Mouse (Mus musculus) kidney, embryonic 14.5 days (tissue): ENCODE data around the gene Ybx1. TPM values are rescaled to one million over a fixed set of nuclear protein-coding genes. Genes with fewer than 3 reads are reported as not detected.

Source experiments
- ATAC-seq: fragments of 200-750 bp; cut with Nextera tagmentation; 2 replicates; pipeline ENCODE4 v1.8.0; 2017; ENCODE audit warnings: moderate number of reproducible peaks, mild to moderate bottlenecking, moderate TSS enrichment, moderate library complexity; ENCODE audit not compliant: low FRiP score, low TSS enrichment
- H3K27ac ChIP-seq: fragments of 300-500 bp; sonication (generic); 2 replicates; pipeline ENCODE4 v1.5.1; 2014; ENCODE audit warnings: low read depth, mild to moderate bottlenecking, low read length, moderate library complexity, mixed read lengths
- H3K27me3 ChIP-seq: fragments of 300-500 bp; sonication (generic); 2 replicates; pipeline ENCODE4 v1.6.1; 2014; ENCODE audit warnings: mild to moderate bottlenecking, low read length; ENCODE audit not compliant: control insufficient read depth, insufficient read depth
- H3K36me3 ChIP-seq: fragments of 300-500 bp; sonication (generic); 2 replicates; pipeline ENCODE4 v1.6.1; 2014; ENCODE audit warnings: low read length, mixed read lengths; ENCODE audit not compliant: control insufficient read depth, insufficient read depth
- H3K4me1 ChIP-seq: fragments of 300-500 bp; sonication (generic); 2 replicates; pipeline ENCODE4 v1.6.1; 2014; ENCODE audit warnings: low read length, mixed read lengths; ENCODE audit not compliant: control insufficient read depth, insufficient read depth
- H3K4me2 ChIP-seq: fragments of 300-500 bp; sonication (generic); replicated peaks from 2 replicates; pipeline ENCODE4 v1.6.1; 2014; ENCODE audit warnings: low read depth, mild to moderate bottlenecking, low read length
- H3K4me3 ChIP-seq: fragments of 300-500 bp; sonication (generic); 2 replicates; pipeline ENCODE4 v1.5.1; 2014; ENCODE audit warnings: mild to moderate bottlenecking, low read length
- H3K9ac ChIP-seq: fragments of 300-500 bp; sonication (generic); 2 replicates; pipeline ENCODE4 v1.6.1; 2014; ENCODE audit warnings: low read depth, mild to moderate bottlenecking, low read length, moderate library complexity
- H3K9me3 ChIP-seq: fragments of 300-500 bp; sonication (generic); 2 replicates; pipeline ENCODE4 v1.6.1; 2016; ENCODE audit warnings: low read length; ENCODE audit not compliant: control insufficient read depth
- whole genome bisulfite sequencing: fragments of 180-500 bp; shearing (Covaris S2); extraction: QIAGEN DNeasy Blood & Tissue Kit; methylation state at CpG from one replicate; pipeline ENCODE4 v1.1.7; 2014; 5-methylcytosine and 5-hydroxymethylcytosine counted together
- polyA plus RNA-seq: library from polyadenylated mRNA; unstranded; fragments of >200 nt; fragmentation: Nextera tagmentation; extraction: Ambion mirVana; gene quantifications from 2 replicates; pipeline ENCODE4 v1.2.1, GENCODE M21; 2014

Ybx1 gene
- polyA plus RNA-seq: 969 and 1,061 TPM in 2 replicates

DNA sequence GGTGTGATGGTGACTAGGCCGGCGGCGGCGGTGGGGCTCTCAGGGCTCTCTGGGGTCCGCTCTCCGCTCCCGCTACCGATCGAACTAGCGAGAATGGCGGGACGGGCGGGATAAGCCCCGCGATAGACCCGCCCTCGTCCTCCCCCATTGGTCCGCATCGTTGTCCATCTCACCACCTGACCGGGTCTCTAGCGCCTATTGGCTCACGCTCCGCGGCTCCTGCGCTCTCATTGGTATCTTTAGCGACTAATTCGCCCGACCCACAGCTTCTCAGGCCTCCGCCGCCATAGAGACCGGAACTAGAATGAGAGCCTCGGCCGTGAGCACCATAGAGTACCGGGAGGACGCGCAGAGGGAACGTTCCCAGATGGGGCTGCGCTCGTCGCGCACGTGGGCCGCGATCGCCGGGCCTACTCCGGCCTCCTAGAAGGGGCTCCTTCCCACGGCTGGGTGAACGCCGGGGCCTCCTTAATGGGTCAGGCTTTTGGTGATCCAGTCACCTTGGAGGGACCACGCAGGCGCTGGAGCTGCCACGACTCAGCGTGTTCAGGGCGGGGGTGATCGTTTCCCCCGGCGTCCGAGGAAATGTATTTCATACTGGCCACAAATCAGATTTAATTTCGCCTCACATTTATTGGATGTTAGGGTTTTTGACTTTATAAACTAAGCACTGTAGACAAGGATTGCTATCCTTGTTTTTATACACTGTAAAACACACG is at the start of gene Ybx1:
TSS of gene Ybx1 (minus strand) at position 190 of the 719 bp plus-strand sequence.
- H3K27me3 ChIP-seq: no peaks in the 10 kb centered on the region

GRCm38 (mm10) chr4:119338861-119339361 is 44.5 kb upstream of the Ybx1 start:
- peak; percentile 69 for ATAC-seq
- no peak overlapping the region for H3K4me3 ChIP-seq
- no peaks in the 10 kb centered on the region for H3K36me3 ChIP-seq
- H3K4me2 ChIP-seq: peak overlapping the region; percentile 26; the same call in 1 of the 2 replicates
- H3K27ac ChIP-seq: no peak overlapping the region
- no peaks in the 10 kb centered on the region for H3K4me1 ChIP-seq
- no peaks in the 10 kb centered on the region for H3K9me3 ChIP-seq
- H3K27me3 ChIP-seq: no peaks in the 10 kb centered on the region
- 4% methylated on average over 10 of the region's 10 CpGs for WGBS
- no peak overlapping the region for H3K9ac ChIP-seq

More for the DNA sequence above, at the start of gene Ybx1:
- Histone ChIP-seq H3K36me3 (peaks cover 9% of the 10 kb centered on the region; the same call in 1 of the 2 replicates), H3K9me3 (no peaks in the 10 kb centered on the region), H3K27ac (peak within 1 kb of the TSS; percentile 93), H3K4me2 (peak within 1 kb of the TSS; percentile 85), H3K9ac (peak within 1 kb of the TSS; percentile 96), H3K4me3 (peak within 1 kb of the TSS; percentile 97), H3K4me1 (peaks cover 11% of the 10 kb centered on the region)
- peak; percentile 99 for ATAC-seq
- under 1% methylated on average over 60 of the region's 61 CpGs for WGBS

GRCm38 (mm10) chr4:119338422-119338821 is 44.0 kb upstream of the Ybx1 start:
- Histone ChIP-seq H3K27me3 (no peaks in the 10 kb centered on the region), H3K9me3 (no peaks in the 10 kb centered on the region), H3K27ac (no peak overlapping the region), H3K4me3 (no peak overlapping the region), H3K36me3 (no peaks in the 10 kb centered on the region), H3K4me2 (peak overlapping the region; percentile 26; the same call in 1 of the 2 replicates), H3K4me1 (no peaks in the 10 kb centered on the region), H3K9ac (no peak overlapping the region)
- no peak for ATAC-seq
- WGBS: 76% methylated on average over 4 of the region's 4 CpGs

GRCm38 (mm10) chr4:119333487-119333886 is 39.1 kb upstream of the Ybx1 start:
- no peak for ATAC-seq
- H3K9me3 ChIP-seq: no peaks in the 10 kb centered on the region
- no peaks in the 10 kb centered on the region for H3K4me1 ChIP-seq
- H3K4me3 ChIP-seq: no peak overlapping the region
- no peaks in the 10 kb centered on the region for H3K36me3 ChIP-seq
- WGBS: 85% methylated on average over 6 of the region's 6 CpGs
- no peak overlapping the region for H3K4me2 ChIP-seq
- H3K9ac ChIP-seq: no peak overlapping the region
- no peaks in the 10 kb centered on the region for H3K27me3 ChIP-seq
- H3K27ac ChIP-seq: no peak overlapping the region

- H3K9ac ChIP-seq: peak overlapping the region; percentile 68
- peak; percentile 67 for ATAC-seq
- no peaks in the 10 kb centered on the region for H3K27me3 ChIP-seq
- H3K4me3 ChIP-seq: peak overlapping the region; percentile 82
- peak overlapping the region; percentile 86 for H3K27ac ChIP-seq
- 24% methylated on average over 10 of the region's 10 CpGs for WGBS
- H3K4me1 ChIP-seq: peaks cover 8% of the 10 kb centered on the region
- H3K36me3 ChIP-seq: peaks cover 30% of the 10 kb centered on the region
- peak overlapping the region; percentile 87 for H3K4me2 ChIP-seq
- H3K9me3 ChIP-seq: no peaks in the 10 kb centered on the region
These were observed 26.6 kb upstream of the Ybx1 start for GRCm38 (mm10) chr4:119320896-119321550.

DNA sequence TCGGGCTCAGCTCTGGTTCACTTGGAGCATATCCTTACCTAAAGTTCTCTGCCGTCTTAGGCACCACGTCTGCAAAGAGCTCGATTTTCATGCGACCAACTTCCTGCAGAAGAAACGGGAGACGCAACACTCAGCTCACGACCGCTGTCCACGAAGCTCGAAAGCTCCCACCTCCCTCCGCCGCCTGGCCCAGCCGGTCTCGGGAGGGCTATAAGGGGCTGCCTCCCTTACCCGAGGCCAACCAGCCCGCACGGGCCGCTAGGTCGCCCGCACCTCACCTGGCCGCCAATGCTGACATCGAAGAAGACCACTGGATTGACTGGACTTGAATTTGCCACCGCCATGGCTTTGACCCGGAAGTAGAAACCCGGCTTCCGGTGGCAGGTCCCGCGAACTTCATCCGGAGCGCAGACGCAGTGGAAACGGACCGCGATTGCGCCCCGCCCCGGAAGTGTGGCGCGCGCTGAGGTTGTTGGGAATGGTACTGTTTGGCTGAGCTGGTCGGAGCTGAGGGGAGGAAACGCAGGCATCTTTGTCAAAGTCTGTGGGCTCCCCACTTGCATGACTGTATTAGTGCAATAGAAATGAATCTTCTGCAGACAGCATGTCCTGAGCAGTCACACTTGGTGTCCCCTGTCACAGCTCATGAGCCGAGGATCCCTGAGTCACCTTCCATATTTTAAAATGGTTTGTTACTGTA is 25.9 kb upstream of the Ybx1 start, which contains the start of gene Ppih:
TSS of gene Ppih (minus strand) at position 416 of the 700 bp plus-strand sequence.
- Histone ChIP-seq H3K36me3 (peaks cover 37% of the 10 kb centered on the region), H3K27me3 (no peaks in the 10 kb centered on the region), H3K27ac (peak within 1 kb of the TSS; percentile 86), H3K4me1 (peaks cover 8% of the 10 kb centered on the region), H3K9ac (peak within 1 kb of the TSS; percentile 68), H3K9me3 (no peaks in the 10 kb centered on the region), H3K4me2 (peak within 1 kb of the TSS; percentile 87), H3K4me3 (peak within 1 kb of the TSS; percentile 82)
- WGBS: 1% methylated on average over 44 of the region's 44 CpGs
- ATAC-seq: peak; percentile 98

DNA sequence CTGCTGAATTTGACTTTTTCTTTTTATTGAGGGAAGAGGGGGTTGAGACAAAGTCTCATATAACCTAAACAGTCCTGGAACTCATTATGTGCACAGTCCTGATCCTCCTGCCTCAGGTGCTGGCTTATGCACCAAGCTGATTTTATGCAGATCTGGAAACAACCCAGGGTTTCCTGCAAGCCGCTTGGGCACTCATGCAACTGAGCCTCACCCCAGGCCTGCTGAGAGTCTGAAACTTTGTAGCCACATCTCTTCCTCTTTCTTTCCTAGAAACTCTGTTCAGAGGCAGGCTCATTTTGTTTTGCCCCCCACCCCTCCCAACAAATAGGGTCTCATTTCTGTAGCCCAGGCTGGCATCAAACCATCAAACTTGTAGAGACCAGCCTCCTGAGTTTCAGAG is 19.4 kb upstream of the Ybx1 start:
- H3K4me2 ChIP-seq: no peak overlapping the region
- no peak overlapping the region for H3K9ac ChIP-seq
- 100% methylated on average over 1 of the region's 1 CpGs for WGBS
- no peak overlapping the region for H3K4me3 ChIP-seq
- H3K27ac ChIP-seq: no peak overlapping the region
- no peaks in the 10 kb centered on the region for H3K27me3 ChIP-seq
- H3K4me1 ChIP-seq: no peaks in the 10 kb centered on the region
- peaks cover 80% of the 10 kb centered on the region for H3K36me3 ChIP-seq
- no peaks in the 10 kb centered on the region for H3K9me3 ChIP-seq
- ATAC-seq: no peak

DNA sequence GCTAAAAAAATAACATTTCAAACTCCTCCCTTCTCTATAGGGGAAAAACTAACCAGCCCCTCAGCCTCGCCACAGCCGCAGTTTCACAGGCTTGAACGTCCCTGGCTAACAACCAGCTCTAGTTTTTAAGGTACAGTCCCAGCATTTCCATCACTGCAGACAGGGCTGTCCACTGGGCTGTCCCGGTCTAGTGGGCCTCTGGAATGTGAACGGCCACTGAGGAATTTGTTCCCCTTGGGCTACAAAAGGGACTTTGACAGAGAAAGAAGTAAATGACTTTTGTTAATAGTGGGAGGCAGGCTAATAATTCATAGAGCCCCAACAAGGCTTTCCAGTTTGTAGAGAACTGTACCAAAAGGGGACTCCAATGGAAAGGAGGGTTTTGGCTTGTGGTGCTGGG is 11.0 kb upstream of the Ybx1 start:
- no peak overlapping the region for H3K4me2 ChIP-seq
- H3K9me3 ChIP-seq: no peaks in the 10 kb centered on the region
- 49% methylated on average over 5 of the region's 5 CpGs for WGBS
- H3K27ac ChIP-seq: 0 out of 2 replicates have a peak overlapping the region, but pooled peaks have one; percentile 1
- no peaks in the 10 kb centered on the region for H3K27me3 ChIP-seq
- H3K36me3 ChIP-seq: peaks cover 31% of the 10 kb centered on the region
- no peak overlapping the region for H3K9ac ChIP-seq
- ATAC-seq: peak; percentile 76
- H3K4me3 ChIP-seq: no peak overlapping the region
- no peaks in the 10 kb centered on the region for H3K4me1 ChIP-seq
